Mouse (Mus musculus) bone marrow macrophage, adult 2 months (primary cell): ENCODE data around the gene Espl1.

ENCODE experiments used
- CTCF ChIP-seq: IDR thresholded peaks from 2 replicates; pipeline ENCODE4 v1.5.1; 2012; ENCODE audit warnings: low read depth, mild to moderate bottlenecking, low read length, moderate library complexity
- POLR2A ChIP-seq: IDR thresholded peaks from 2 replicates; pipeline ENCODE4 v1.6.1; 2012; ENCODE audit warnings: mild to moderate bottlenecking, low read depth, low read length, borderline replicate concordance

GRCm38 (mm10) chr15:102366238-102366637, 70.2 kb downstream of the Espl1 start:
- TF ChIP-seq POLR2A (no peak), CTCF (no peak)
